9 mouse cellular contexts compared by ENCODE assay signal in the genomic region with DNA sequence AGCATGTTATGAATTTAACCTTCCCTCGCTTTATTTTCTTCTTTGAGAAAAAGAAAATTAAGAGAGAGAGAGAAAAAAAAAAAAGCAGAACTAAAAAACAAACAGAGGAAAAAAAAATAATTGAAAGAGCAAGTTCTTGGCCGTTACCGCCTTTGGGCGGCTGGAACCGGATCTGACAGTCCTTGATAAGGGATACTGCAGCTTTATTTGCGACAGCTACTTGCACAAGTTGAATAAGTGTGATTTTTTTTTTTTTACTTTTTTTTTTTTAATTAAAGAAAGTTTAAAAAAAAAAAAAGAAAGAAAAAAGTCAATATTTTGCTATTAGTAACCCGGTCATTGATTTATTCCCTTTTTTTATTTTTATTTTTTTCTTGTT.
DNase-seq lines count a peak whose midpoint lies in the region; ATAC-seq and TF ChIP-seq lines count a peak whose summit lies in the region.
"Had no signal": no experiment of that assay in that cellular context is flagged by ENCODE, and none has a peak within 500 bp of the region (broad histone marks: within the 10 kb centered on the region; RNA-seq: fewer than 3 reads in every experiment).

No protein-coding gene starts in this region.

- H3K4me3 ChIP-seq in hindbrain, postnatal 0 days (ENCODE audit: low read length) = no peak overlapping the region
- no peak overlapping the region for H3K4me3 ChIP-seq in hindbrain, embryonic 16.5 days (ENCODE audit: low read length)
- peak overlapping the region; percentile 66 to 72 for H3K4me3 ChIP-seq in MEL (ENCODE audit: control insufficient read depth in 1 of 2, insufficient read depth in 1 of 2, low read depth in 2 of 2, low read length in 2 of 2)
- H3K4me3 ChIP-seq in liver, postnatal 0 days (ENCODE audit: low read depth, low read length) = peak overlapping the region; percentile 33

- peak; percentile 25 for DNase-seq in hindbrain, postnatal 0 days (ENCODE audit: low spot score)
- peak; percentile 98 for DNase-seq in MEL (ENCODE audit: low read depth, low spot score)
- DNase-seq in liver, postnatal 0 days = peak; percentile 84
- DNase-seq in adrenal gland, adult (ENCODE audit: inconsistent age in 2 of 2, low spot score in 1 of 2) = no peak
- DNase-seq in right cerebral cortex, adult 18-20 months = no peak
- DNase-seq: adrenal gland, postnatal 14 days; thymus, postnatal 36 days had no signal

- TF ChIP-seq POLR2A in MEL (IDR thresholded peaks at IDR 0.05; ENCODE audit: control insufficient read depth in 1 of 2, insufficient read depth in 1 of 2, low read depth in 1 of 2, low read length in 2 of 2, poor library complexity in 1 of 2) = no peak

- H3K27me3 ChIP-seq in hindbrain, postnatal 0 days (ENCODE audit: insufficient read depth, low read length) = no peaks in the 10 kb centered on the region
- 0 out of 2 replicates have a peak, but pooled peaks cover 3% of the 10 kb centered on the region for H3K27me3 ChIP-seq in hindbrain, embryonic 16.5 days (replicated peaks; ENCODE audit: control insufficient read depth, insufficient read depth, low read length)
- H3K27me3 ChIP-seq in MEL (ENCODE audit: control insufficient read depth in 1 of 2, insufficient read depth in 2 of 2, low read length in 2 of 2) = no peaks in the 10 kb centered on the region
- H3K27me3 ChIP-seq in liver, postnatal 0 days (ENCODE audit: insufficient read depth, low read length) = no peaks in the 10 kb centered on the region

- no peak overlapping the region for H3K4me2 ChIP-seq in hindbrain, postnatal 0 days (ENCODE audit: low read depth, low read length)
- H3K4me2 ChIP-seq in hindbrain, embryonic 16.5 days (ENCODE audit: low read length) = no peak overlapping the region
- peak overlapping the region; percentile 64 for H3K4me2 ChIP-seq in liver, postnatal 0 days (ENCODE audit: low read depth, low read length)

- H3K9ac ChIP-seq in hindbrain, postnatal 0 days (replicated peaks; ENCODE audit: low read length) = no peak overlapping the region
- H3K9ac ChIP-seq in hindbrain, embryonic 16.5 days (ENCODE audit: low read depth, low read length) = no peak overlapping the region
- peak overlapping the region; percentile 84 for H3K9ac ChIP-seq in MEL (ENCODE audit: control insufficient read depth, low read depth, low read length, poor library complexity, severe bottlenecking)
- peak overlapping the region; percentile 42; the same call in 1 of the 2 replicates for H3K9ac ChIP-seq in liver, postnatal 0 days (replicated peaks)

- no peaks in the 10 kb centered on the region for H3K36me3 ChIP-seq in hindbrain, postnatal 0 days (ENCODE audit: insufficient read depth, low read length)
- no peaks in the 10 kb centered on the region for H3K36me3 ChIP-seq in hindbrain, embryonic 16.5 days (ENCODE audit: control insufficient read depth, insufficient read depth, low read length)
- H3K36me3 ChIP-seq in MEL (ENCODE audit: control insufficient read depth in 1 of 2, insufficient read depth in 2 of 2, low read length in 2 of 2) = peaks cover 0 to 25% of the 10 kb centered on the region in 2 experiments; a peak in 2 of 4 replicates
- peaks cover 23% of the 10 kb centered on the region for H3K36me3 ChIP-seq in liver, postnatal 0 days (replicated peaks; ENCODE audit: insufficient read depth, low read length)

- TF ChIP-seq CTCF in hindbrain, postnatal 0 days (IDR thresholded peaks at IDR 0.05; ENCODE audit: low read depth) = no peak
- TF ChIP-seq CTCF in MEL (IDR thresholded peaks at IDR 0.05 in 2 of 3, conservative IDR thresholded peaks at IDR 0.05 in 1 of 3; ENCODE audit: control insufficient read depth in 1 of 3, insufficient read depth in 1 of 3, low read depth in 2 of 3, low read length in 3 of 3, poor library complexity in 1 of 3, severe bottlenecking in 1 of 3) = no peak
- no peak for TF ChIP-seq CTCF in liver, postnatal 0 days (IDR thresholded peaks at IDR 0.05; ENCODE audit: low read depth)

- H3K79me2 ChIP-seq in MEL (ENCODE audit: control insufficient read depth, insufficient read depth, low read length, poor library complexity) = peaks cover 12% of the 10 kb centered on the region

- TF ChIP-seq EP300 in MEL (IDR thresholded peaks at IDR 0.05; ENCODE audit: low read depth in 1 of 2, low read length in 2 of 2) = peak; percentile 90 to 95; a peak in 3 of 4 replicates
- peak; percentile 91 for TF ChIP-seq EP300 in liver, postnatal 0 days (IDR thresholded peaks at IDR 0.05; ENCODE audit: low read depth)

- 81% methylated on average over 7 of the region's 7 CpGs for WGBS in hindbrain, postnatal 0 days
- WGBS in hindbrain, embryonic 16.5 days = 77% methylated on average over 7 of the region's 7 CpGs
- WGBS in liver, postnatal 0 days (ENCODE audit: insufficient replicate concordance) = 41% methylated on average over 7 of the region's 7 CpGs

- H3K27ac ChIP-seq in hindbrain, postnatal 0 days = no peak overlapping the region
- H3K27ac ChIP-seq in hindbrain, embryonic 16.5 days (ENCODE audit: low read depth, low read length) = no peak overlapping the region
- H3K27ac ChIP-seq in MEL (ENCODE audit: control insufficient read depth, low read depth, low read length) = peak overlapping the region; percentile 98
- peak overlapping the region; percentile 89 for H3K27ac ChIP-seq in liver, postnatal 0 days (ENCODE audit: low read depth)

- no peak for ATAC-seq in hindbrain, postnatal 0 days
- ATAC-seq in hindbrain, embryonic 16.5 days = no peak
- ATAC-seq in common myeloid progenitor, adult 5-6 weeks (replicated peaks; ENCODE audit: low read depth, poor library complexity, severe bottlenecking) = peak; percentile 78
- peak; percentile 63 for ATAC-seq in liver, postnatal 0 days

- no peaks in the 10 kb centered on the region for H3K9me3 ChIP-seq in hindbrain, postnatal 0 days (ENCODE audit: low read length)
- H3K9me3 ChIP-seq in hindbrain, embryonic 16.5 days (ENCODE audit: control insufficient read depth, low read length) = no peaks in the 10 kb centered on the region
- no peaks in the 10 kb centered on the region for H3K9me3 ChIP-seq in MEL (replicated peaks; ENCODE audit: insufficient read depth, low read length)
- no peaks in the 10 kb centered on the region for H3K9me3 ChIP-seq in liver, postnatal 0 days (ENCODE audit: low read length)

- TF ChIP-seq RAD21 in MEL (IDR thresholded peaks at IDR 0.05; ENCODE audit: low read depth, low read length) = no peak

- H3K4me1 ChIP-seq in hindbrain, postnatal 0 days (ENCODE audit: insufficient read depth, low read length) = no peaks in the 10 kb centered on the region
- H3K4me1 ChIP-seq in hindbrain, embryonic 16.5 days (ENCODE audit: control insufficient read depth, insufficient read depth, low read depth, low read length) = peaks cover 6% of the 10 kb centered on the region
- peaks cover 17 to 33% of the 10 kb centered on the region in 2 experiments for H3K4me1 ChIP-seq in MEL (ENCODE audit: control insufficient read depth in 1 of 2, insufficient read depth in 2 of 2, low read length in 2 of 2)
- H3K4me1 ChIP-seq in liver, postnatal 0 days (ENCODE audit: insufficient read depth) = peaks cover 8% of the 10 kb centered on the region; the same call in 1 of the 2 replicates

TF ChIP-seq in MEL, 35 proteins besides CTCF, POLR2A, EP300 and RAD21:
- TF ChIP-seq ZC3H11A (IDR thresholded peaks at IDR 0.05; ENCODE audit: low read depth, low read length) = no peak
- peak; percentile 93 for TF ChIP-seq ETS1 (IDR thresholded peaks at IDR 0.05; ENCODE audit: low read depth, low read length)
- TF ChIP-seq BHLHE40 (IDR thresholded peaks at IDR 0.05; ENCODE audit: borderline replicate concordance, low read depth, low read length) = no peak
- TF ChIP-seq MYB (IDR thresholded peaks at IDR 0.05; ENCODE audit: low read depth, low read length) = peak; percentile 90
- no peak for TF ChIP-seq UBTF (IDR thresholded peaks at IDR 0.05; ENCODE audit: borderline replicate concordance, insufficient read depth, low read depth, low read length)
- peak; percentile 75 for TF ChIP-seq TAL1 (IDR thresholded peaks at IDR 0.05; ENCODE audit: low read length)
- TF ChIP-seq JUND (IDR thresholded peaks at IDR 0.05; ENCODE audit: low read depth, low read length) = peak; percentile 0; the same call in 1 of the 2 replicates
- TF ChIP-seq ELF1 (IDR thresholded peaks at IDR 0.05; ENCODE audit: low read depth, low read length) = no peak
- TF ChIP-seq POLR2AphosphoS2 (IDR thresholded peaks at IDR 0.05; ENCODE audit: low read length) = no peak
- TF ChIP-seq USF1 (IDR thresholded peaks at IDR 0.05; ENCODE audit: low read depth, low read length) = no peak
- TF ChIP-seq TBP (IDR thresholded peaks at IDR 0.05; ENCODE audit: low read depth, low read length) = peak; percentile 80
- peak; percentile 72; the same call in 1 of the 2 replicates for TF ChIP-seq RCOR1 (IDR thresholded peaks at IDR 0.05; ENCODE audit: low read depth, low read length)
- peak; percentile 82 for TF ChIP-seq E2F4 (IDR thresholded peaks at IDR 0.05; ENCODE audit: borderline replicate concordance, low read depth, low read length)
- TF ChIP-seq MYC (IDR thresholded peaks at IDR 0.05; ENCODE audit: low read depth, low read length) = peak; percentile 59
- TF ChIP-seq GATA1 (IDR thresholded peaks at IDR 0.05; ENCODE audit: low read depth, low read length) = peak; percentile 97
- TF ChIP-seq ZNF384 (IDR thresholded peaks at IDR 0.05; ENCODE audit: low read depth, low read length) = peak; percentile 99
- TF ChIP-seq MAX (IDR thresholded peaks at IDR 0.05; ENCODE audit: low read length) = no peak
- no peak for TF ChIP-seq POLR2AphosphoS5 (IDR thresholded peaks at IDR 0.05; ENCODE audit: borderline replicate concordance, low read depth, low read length)
- TF ChIP-seq TCF12 (IDR thresholded peaks at IDR 0.05; ENCODE audit: low read depth, low read length) = peak; percentile 93
- no peak for TF ChIP-seq NRF1 (IDR thresholded peaks at IDR 0.05; ENCODE audit: insufficient read depth, low read depth, low read length, poor library complexity, severe bottlenecking)
- no peak; the same call in 1 of the 2 replicates for TF ChIP-seq ZKSCAN1 (IDR thresholded peaks at IDR 0.05; ENCODE audit: low read depth, low read length)
- no peak; the same call in 1 of the 2 replicates for TF ChIP-seq ZMIZ1 (IDR thresholded peaks at IDR 0.05; ENCODE audit: low read depth, low read length)
- TF ChIP-seq MAFK (IDR thresholded peaks at IDR 0.05; ENCODE audit: borderline replicate concordance, low read depth, low read length) = no peak
- peak; percentile 90 for TF ChIP-seq SIN3A (IDR thresholded peaks at IDR 0.05; ENCODE audit: low read length)
- no peak; the same call in 1 of the 2 replicates for TF ChIP-seq MAZ (IDR thresholded peaks at IDR 0.05; ENCODE audit: low read depth, low read length)
- TF ChIP-seq HCFC1 (IDR thresholded peaks at IDR 0.05; ENCODE audit: low read depth, low read length) = peak; percentile 54; the same call in 1 of the 2 replicates
- no peak for TF ChIP-seq GABPA (IDR thresholded peaks at IDR 0.05; ENCODE audit: low read depth, low read length)
- no peak for TF ChIP-seq CHD2 (IDR thresholded peaks at IDR 0.05; ENCODE audit: low read length)

Comparison
In these comparisons a context has a peak if more than half of its experiments do, and no peak if none do; other contexts are left out.
1. ATAC-seq: peak in common myeloid progenitor, adult 5-6 weeks (single experiment) and liver, postnatal 0 days (single experiment); none in hindbrain, postnatal 0 days (single experiment) and hindbrain, embryonic 16.5 days (single experiment).
2. DNase-seq: peak in hindbrain, postnatal 0 days (single experiment), MEL (single experiment) and liver, postnatal 0 days (single experiment); none in adrenal gland, adult (0 of 2) and right cerebral cortex, adult 18-20 months (single experiment).
3. H3K27ac ChIP-seq: peak in MEL (single experiment) and liver, postnatal 0 days (single experiment); none in hindbrain, postnatal 0 days (single experiment) and hindbrain, embryonic 16.5 days (single experiment).
4. H3K4me3 ChIP-seq: peak in MEL (2 of 2) and liver, postnatal 0 days (single experiment); none in hindbrain, postnatal 0 days (single experiment) and hindbrain, embryonic 16.5 days (single experiment).
5. H3K9ac ChIP-seq: peak in MEL (single experiment) and liver, postnatal 0 days (single experiment); none in hindbrain, postnatal 0 days (single experiment) and hindbrain, embryonic 16.5 days (single experiment).